Mouse (Mus musculus) spleen, adult 2 months (tissue): ENCODE results near the gene Fnbp4. TPM values are rescaled to one million over a fixed set of nuclear protein-coding genes. Genes with fewer than 3 reads are reported as not detected.

Experiments used
- DNase-seq, 2 experiments: peaks; one replicate each; pipeline versions ENCODE4 v3.0.0 to v3.0.0-alpha.2; 2012 to 2021; ENCODE audit warnings: low spot score in 2 of 2, low read depth in 1 of 2
- H3K27ac ChIP-seq: fragments of 200-500 bp; 2 replicates; pipeline ENCODE4 v1.5.1; 2012; ENCODE audit warnings: low read length, inconsistent platforms; ENCODE audit not compliant: insufficient read depth
- H3K27me3 ChIP-seq: fragments of 200-500 bp; 2 replicates; pipeline ENCODE4 v1.6.1; 2012; ENCODE audit warnings: mild to moderate bottlenecking, moderate library complexity, low read length, inconsistent platforms; ENCODE audit not compliant: control insufficient read depth, insufficient read depth
- H3K36me3 ChIP-seq: fragments of 200-500 bp; 2 replicates; pipeline ENCODE4 v1.6.1; 2012; ENCODE audit warnings: mild to moderate bottlenecking, low read length, inconsistent platforms; ENCODE audit not compliant: control insufficient read depth, insufficient read depth
- H3K4me1 ChIP-seq: fragments of 200-500 bp; 2 replicates; pipeline ENCODE4 v1.6.1; 2011; ENCODE audit warnings: inconsistent platforms; ENCODE audit not compliant: control insufficient read depth, insufficient read depth, insufficient read length
- H3K4me3 ChIP-seq: fragments of 200-500 bp; 2 replicates; pipeline ENCODE4 v1.5.1; 2011; ENCODE audit warnings: mild to moderate bottlenecking, inconsistent platforms; ENCODE audit not compliant: insufficient read depth, insufficient read length; ENCODE audit errors: extremely low read depth
- CTCF ChIP-seq: fragments of 200-500 bp; IDR thresholded peaks from 2 replicates; pipeline ENCODE4 v1.5.1; 2011; ENCODE audit warnings: mild to moderate bottlenecking, inconsistent platforms; ENCODE audit not compliant: insufficient read depth, insufficient read length, insufficient replicate concordance; ENCODE audit errors: extremely low read depth
- POLR2A ChIP-seq: fragments of 200-500 bp; IDR thresholded peaks from 2 replicates; pipeline ENCODE4 v1.6.1; 2011; ENCODE audit warnings: low read depth, low read length, inconsistent platforms
- WGBS: fragments of 180-500 bp; shearing (Covaris S2); methylation state at CpG from one replicate; pipeline ENCODE4 v1.1.7; 2018; 5-methylcytosine and 5-hydroxymethylcytosine counted together
- polyA plus RNA-seq: library from polyadenylated mRNA; depleted of rRNA; stranded (reverse); fragments of >200 nt; gene quantifications from 2 replicates; pipeline ENCODE4 v1.2.3, GENCODE M21; 2012

Fnbp4 gene
- polyA plus RNA-seq, 1 experiment: 45.3 TPM

GRCm38 (mm10) chr2:90782458-90782857 lies 37.3 kb downstream of the Fnbp4 start, which contains the start of gene Agbl2:
Gene Agbl2, plus strand, starts transcription at chr2:90782727.
- Histone ChIP-seq H3K27ac (no peak within 1 kb of the TSS), H3K4me3 (peak within 1 kb of the TSS; percentile 38), H3K27me3 (no peaks in the 10 kb centered on the region), H3K4me1 (no peaks in the 10 kb centered on the region; the same call in 1 of the 2 replicates), H3K36me3 (peaks cover 32% of the 10 kb centered on the region)
- no peak for DNase-seq
- TF ChIP-seq CTCF (no peak), POLR2A (no peak)
- WGBS: 9% methylated on average over 11 of the region's 11 CpGs

GRCm38 (mm10) chr2:90782901-90783486 lies 37.8 kb downstream of the Fnbp4 start:
- Histone ChIP-seq H3K27me3 (no peaks in the 10 kb centered on the region), H3K4me3 (peak overlapping the region; percentile 38), H3K4me1 (no peaks in the 10 kb centered on the region; the same call in 1 of the 2 replicates), H3K36me3 (peaks cover 28% of the 10 kb centered on the region), H3K27ac (no peak overlapping the region)
- no peak for DNase-seq
- no peak for TF ChIP-seq POLR2A
- WGBS: 7% methylated on average over 29 of the region's 29 CpGs

- no peak for DNase-seq
- H3K4me3 ChIP-seq: no peak overlapping the region
- H3K4me1 ChIP-seq: no peaks in the 10 kb centered on the region
- 78% methylated on average over 2 of the region's 2 CpGs for WGBS
- H3K36me3 ChIP-seq: no peaks in the 10 kb centered on the region
- H3K27ac ChIP-seq: no peak overlapping the region
- no peaks in the 10 kb centered on the region for H3K27me3 ChIP-seq
- TF ChIP-seq CTCF (no peak), POLR2A (no peak)
These were observed 43.0 kb downstream of the Fnbp4 start for GRCm38 (mm10) chr2:90788126-90788525.

GRCm38 (mm10) chr2:90808241-90809126 lies 63.3 kb downstream of the Fnbp4 start:
- 89% methylated on average over 6 of the region's 6 CpGs for WGBS
- no peaks in the 10 kb centered on the region for H3K4me1 ChIP-seq
- H3K27ac ChIP-seq: no peak overlapping the region
- no peaks in the 10 kb centered on the region for H3K36me3 ChIP-seq
- H3K27me3 ChIP-seq: no peaks in the 10 kb centered on the region
- no peak for DNase-seq
- no peak overlapping the region for H3K4me3 ChIP-seq
- no peak for TF ChIP-seq CTCF
- no peak for TF ChIP-seq POLR2A

DNA sequence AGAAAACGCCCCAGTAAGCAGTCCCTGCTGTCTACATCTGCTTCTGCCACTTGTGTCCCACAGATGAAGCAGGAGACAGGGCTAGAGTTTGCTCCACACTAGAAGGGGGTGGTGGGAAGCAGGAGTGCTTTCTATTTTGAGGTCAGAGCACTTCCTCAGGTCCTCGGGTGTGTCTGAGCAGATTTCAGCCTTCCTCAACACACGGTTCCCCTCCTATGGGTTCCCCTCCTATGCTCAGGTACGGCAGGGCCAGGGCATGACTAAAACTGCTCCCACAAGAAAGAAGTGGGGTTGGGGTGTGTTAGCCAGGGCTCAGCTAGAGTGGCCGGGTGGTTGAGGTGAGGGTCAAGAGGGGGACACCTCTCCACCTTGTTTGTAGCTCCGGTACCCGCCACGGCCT lies 65.6 kb downstream of the Fnbp4 start:
- no peaks in the 10 kb centered on the region for H3K36me3 ChIP-seq
- WGBS: 60% methylated on average over 8 of the region's 8 CpGs
- no peak for DNase-seq
- no peak overlapping the region for H3K4me3 ChIP-seq
- H3K4me1 ChIP-seq: no peaks in the 10 kb centered on the region
- no peak for TF ChIP-seq CTCF
- no peak for TF ChIP-seq POLR2A
- H3K27ac ChIP-seq: no peak overlapping the region
- H3K27me3 ChIP-seq: no peaks in the 10 kb centered on the region

DNA sequence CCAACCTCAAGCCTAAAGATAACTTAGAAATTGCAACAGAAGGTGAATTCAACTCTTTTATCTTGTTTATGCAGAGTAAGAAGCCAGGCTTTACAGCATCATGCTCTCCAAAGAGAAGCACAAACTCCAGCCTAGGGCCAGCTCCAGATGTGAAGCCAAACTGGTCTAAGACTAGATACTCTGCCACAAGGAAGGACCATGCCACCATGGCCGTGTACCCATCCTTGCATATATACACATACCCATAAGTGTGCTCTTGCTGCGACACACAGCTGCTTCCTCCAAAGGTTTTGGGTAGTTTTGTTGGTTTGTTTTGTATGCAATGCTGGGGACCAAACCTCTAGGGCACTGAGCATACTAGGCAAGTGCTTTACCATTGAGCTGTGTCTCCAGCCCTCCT lies 70.1 kb downstream of the Fnbp4 start:
- no peak overlapping the region for H3K4me3 ChIP-seq
- no peaks in the 10 kb centered on the region for H3K4me1 ChIP-seq
- WGBS: 74% methylated on average over 2 of the region's 2 CpGs
- no peaks in the 10 kb centered on the region for H3K36me3 ChIP-seq
- no peak for DNase-seq
- H3K27ac ChIP-seq: no peak overlapping the region
- H3K27me3 ChIP-seq: no peaks in the 10 kb centered on the region
- TF ChIP-seq CTCF (no peak), POLR2A (no peak)

DNA sequence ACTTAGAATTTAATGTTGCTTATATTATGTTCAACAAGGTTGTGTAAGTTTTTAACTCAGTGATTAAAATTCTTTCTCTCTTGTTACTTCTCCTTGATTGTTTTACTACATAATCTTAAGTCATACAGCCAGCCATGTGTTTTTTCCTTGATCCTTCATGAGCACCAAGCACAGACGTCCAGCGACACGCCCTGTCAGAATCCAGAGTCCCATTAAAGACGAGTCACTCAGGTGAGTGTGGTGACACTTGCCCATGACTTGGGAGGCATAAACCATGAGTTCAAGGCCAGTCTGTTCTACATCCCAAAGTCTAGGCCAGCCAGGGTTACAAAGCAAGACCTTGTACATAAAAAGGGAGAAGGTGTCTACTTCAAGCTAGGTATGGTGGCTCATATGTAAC lies 71.0 kb downstream of the Fnbp4 start:
- Histone ChIP-seq H3K4me1 (no peaks in the 10 kb centered on the region), H3K4me3 (no peak overlapping the region), H3K27ac (no peak overlapping the region), H3K36me3 (no peaks in the 10 kb centered on the region), H3K27me3 (no peaks in the 10 kb centered on the region)
- WGBS: 87% methylated on average over 4 of the region's 4 CpGs
- no peak for TF ChIP-seq CTCF
- no peak for TF ChIP-seq POLR2A
- DNase-seq: no peak
